Comparison of ENCODE assay signal across 19 mouse cellular contexts in genomic region chr5:69523944-69524343, GRCm38 (mm10). TPM values are rescaled to one million over a fixed set of nuclear protein-coding genes. Genes with fewer than 3 reads are reported as not detected.
DNase-seq lines count a peak whose midpoint lies in the region; ATAC-seq and TF ChIP-seq lines count a peak whose summit lies in the region.
"Had no signal": no experiment of that assay in that cellular context is flagged by ENCODE, and none has a peak within 500 bp of the region (broad histone marks: within the 10 kb centered on the region; RNA-seq: fewer than 3 reads in every experiment).

No protein-coding gene starts in this region.

- no peak overlapping the region for H3K9ac ChIP-seq in forebrain, postnatal 0 days
- no peak overlapping the region for H3K9ac ChIP-seq in forebrain, embryonic 13.5 days
- H3K9ac ChIP-seq: heart, embryonic 15.5 days; hindbrain, embryonic 14.5 days had no signal

- no peak overlapping the region for H3K4me2 ChIP-seq in forebrain, postnatal 0 days (ENCODE audit: low read depth)
- H3K4me2 ChIP-seq in forebrain, embryonic 13.5 days, result no peak overlapping the region
- H3K4me2 ChIP-seq: heart, embryonic 11.5 days; heart, embryonic 15.5 days; hindbrain, embryonic 14.5 days had no signal

- peak; percentile 43 for TF ChIP-seq CTCF in forebrain, postnatal 0 days (IDR thresholded peaks at IDR 0.05; ENCODE audit: low read depth)
- TF ChIP-seq CTCF in left cerebral cortex, adult 2 months (IDR thresholded peaks at IDR 0.05), result peak; percentile 50

- no peak for DNase-seq in forebrain, postnatal 0 days
- DNase-seq in left cerebral cortex, adult 2 months (ENCODE audit: extremely low spot score in 1 of 2, low spot score in 2 of 2), result no peak
- DNase-seq in left cerebral cortex, adult 8-10 months (ENCODE audit: low spot score in 2 of 2), result no peak
- DNase-seq in 416B (ENCODE audit: low read depth), result peak; percentile 5
- DNase-seq in Muller cell, postnatal 12 days (ENCODE audit: inconsistent ontology term), result peak; percentile 3
- no peak for DNase-seq in adrenal gland, adult 2 months
- DNase-seq: adrenal gland, postnatal 14 days; cerebellum, adult 11-12 months; cerebellum, adult 9-11 months; gastrocnemius, postnatal 36 days; heart, adult 11 months; heart, postnatal 14 days had no signal

- H3K36me3 ChIP-seq in forebrain, postnatal 0 days (ENCODE audit: insufficient read depth), result no peaks in the 10 kb centered on the region
- no peaks in the 10 kb centered on the region for H3K36me3 ChIP-seq in forebrain, embryonic 13.5 days (ENCODE audit: poor library complexity, severe bottlenecking)
- H3K36me3 ChIP-seq: embryonic facial prominence, embryonic 10.5 days; heart, embryonic 15.5 days had no signal

- no peak overlapping the region for H3K4me3 ChIP-seq in forebrain, postnatal 0 days (ENCODE audit: low read depth, low read length)
- H3K4me3 ChIP-seq in forebrain, embryonic 13.5 days, result no peak overlapping the region
- H3K4me3 ChIP-seq in left cerebral cortex, adult 2 months, result no peak overlapping the region
- H3K4me3 ChIP-seq: embryonic facial prominence, embryonic 10.5 days; heart, embryonic 15.5 days had no signal

- no peaks in the 10 kb centered on the region for H3K27me3 ChIP-seq in forebrain, postnatal 0 days (ENCODE audit: insufficient read depth, low read length)
- no peaks in the 10 kb centered on the region for H3K27me3 ChIP-seq in forebrain, embryonic 13.5 days
- H3K27me3 ChIP-seq: heart, embryonic 15.5 days had no signal

- no peaks in the 10 kb centered on the region for H3K9me3 ChIP-seq in forebrain, postnatal 0 days (ENCODE audit: low read length)
- no peaks in the 10 kb centered on the region for H3K9me3 ChIP-seq in forebrain, embryonic 13.5 days (replicated peaks)
- H3K9me3 ChIP-seq: embryonic facial prominence, embryonic 10.5 days; heart, embryonic 15.5 days had no signal

- ATAC-seq in forebrain, postnatal 0 days, result no peak
- ATAC-seq in forebrain, embryonic 13.5 days, result no peak
- ATAC-seq: forebrain, embryonic 14.5 days had no signal

- no peaks in the 10 kb centered on the region for H3K4me1 ChIP-seq in forebrain, postnatal 0 days (ENCODE audit: insufficient read depth)
- no peaks in the 10 kb centered on the region for H3K4me1 ChIP-seq in forebrain, embryonic 13.5 days
- H3K4me1 ChIP-seq: embryonic facial prominence, embryonic 10.5 days; heart, embryonic 15.5 days had no signal

- intact Hi-C loops in left cerebral cortex, adult 2 months (cut with DNase I), result loop anchor here (5.0 kb wide), 1 partner anchor 1772 kb away; no protein-coding TSS in a partner anchor

- no peak overlapping the region for H3K27ac ChIP-seq in forebrain, postnatal 0 days (ENCODE audit: low read depth, low read length)
- no peak overlapping the region for H3K27ac ChIP-seq in forebrain, embryonic 13.5 days
- no peak overlapping the region for H3K27ac ChIP-seq in left cerebral cortex, adult 2 months
- H3K27ac ChIP-seq: embryonic facial prominence, embryonic 10.5 days; heart, embryonic 15.5 days; hindbrain, embryonic 14.5 days had no signal

RNA-seq across cellular contexts. Expression of gene Yipf7, which starts 18.5 kb away (rescaled TPM):
- not detected in 2 replicates for total RNA-seq in forebrain, postnatal 0 days (2014; rRNA removed)
- polyA plus RNA-seq in forebrain, postnatal 0 days (2015; fragmentation: Nextera tagmentation; extraction: Ambion mirVana), result not detected in 2 replicates
- not detected in 2 replicates for polyA plus RNA-seq in forebrain, embryonic 13.5 days (2015; fragmentation: Nextera tagmentation; extraction: Ambion mirVana)
- total RNA-seq in left cerebral cortex, adult 2 months (2021), result not detected
- under 1 TPM in 3 of 4 experiments, not detected in 1; 0.33 to 0.64 (median 0.50) TPM for total RNA-seq in left cerebral cortex, adult 8-10 months (2022)
- not detected for total RNA-seq in adrenal gland, adult 2 months (2021)
- polyA plus RNA-seq in adrenal gland, adult 2 months (2012; rRNA removed), result not detected in 2 replicates
- total RNA-seq: hematopoietic stem cell, adult 5-6 weeks had no signal
- polyA plus RNA-seq: embryonic facial prominence, embryonic 10.5 days; forebrain, embryonic 14.5 days; hindbrain, embryonic 14.5 days had no signal

RNA-seq across cellular contexts. Expression of gene Guf1, which starts 32.8 kb away (rescaled TPM):
- 53.4 and 57.5 TPM in 2 replicates for total RNA-seq in forebrain, postnatal 0 days (2014; rRNA removed)
- 17.0 and 25.7 TPM in 2 replicates for polyA plus RNA-seq in forebrain, postnatal 0 days (2015; fragmentation: Nextera tagmentation; extraction: Ambion mirVana)
- 44.2 and 48.9 TPM in 2 replicates for polyA plus RNA-seq in forebrain, embryonic 13.5 days (2015; fragmentation: Nextera tagmentation; extraction: Ambion mirVana)
- 10 to 100 TPM; 21.3 to 24.1 TPM for total RNA-seq in left cerebral cortex, adult 2 months (2021)
- 10 to 100 TPM; 21.7 to 25.0 (median 23.1) TPM for total RNA-seq in left cerebral cortex, adult 8-10 months (2022)
- 10 to 100 TPM; 16.5 to 20.0 TPM for total RNA-seq in adrenal gland, adult 2 months (2021)
- 21.0 and 27.1 TPM in 2 replicates for polyA plus RNA-seq in adrenal gland, adult 2 months (2012; rRNA removed)

Comparison
In these comparisons a context has a peak if more than half of its experiments do, and no peak if none do; other contexts are left out.
1. DNase-seq: peak in 416B (single experiment) and Muller cell, postnatal 12 days (single experiment); none in forebrain, postnatal 0 days (single experiment), left cerebral cortex, adult 2 months (0 of 2), left cerebral cortex, adult 8-10 months (0 of 2) and adrenal gland, adult 2 months (single experiment).